Mouse (Mus musculus): ENCODE data around the gene Arhgap29. TPM values are rescaled to one million over a fixed set of nuclear protein-coding genes. Genes with fewer than 3 reads are reported as not detected.

The Arhgap29 gene
- polyA plus RNA-seq, 1 experiment from 2014 or later = 38.5 TPM

DNA sequence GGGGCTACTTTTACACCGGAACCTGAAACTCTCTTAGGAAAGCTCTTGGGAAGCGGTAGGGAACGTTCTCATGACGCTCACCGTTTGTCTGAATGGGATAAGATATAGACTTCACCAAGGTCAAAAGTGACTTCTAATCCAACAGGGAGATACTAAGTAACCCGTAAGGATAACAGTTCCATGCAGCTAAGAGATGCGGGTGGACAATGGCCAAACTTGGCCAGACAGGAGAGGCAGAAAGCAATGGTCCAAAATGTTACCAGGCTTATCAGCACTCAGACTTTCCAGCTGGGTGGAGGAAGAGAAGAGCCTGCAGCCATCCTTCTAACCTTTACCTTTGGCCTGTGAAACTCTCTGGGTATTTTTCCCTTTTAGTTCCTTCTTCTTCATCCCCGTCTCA lies 75.4 kb downstream of the Arhgap29 start:
- DNase-seq (ENCODE audit: low spot score) (no peak), ATAC-seq (replicated peaks; ENCODE audit: low FRiP score, low read depth) (no peak)
- Histone ChIP-seq H3K9ac (ENCODE audit: low read depth, low read length) (no peak overlapping the region), H3K36me3 (ENCODE audit: insufficient read depth, low read length) (no peaks in the 10 kb centered on the region), H3K27me3 (ENCODE audit: insufficient read depth, low read length) (no peaks in the 10 kb centered on the region), H3K9me3 (replicated peaks; ENCODE audit: low read length) (no peaks in the 10 kb centered on the region), H3K27ac (no peak overlapping the region), H3K4me3 (replicated peaks; ENCODE audit: low read depth, low read length) (no peak overlapping the region), H3K4me1 (replicated peaks; ENCODE audit: insufficient read depth, low read length) (no peaks in the 10 kb centered on the region), H3K4me2 (ENCODE audit: low read length) (no peak overlapping the region)
- WGBS = 87% methylated on average over 8 of the region's 8 CpGs
- no peak for TF ChIP-seq CTCF (IDR thresholded peaks at IDR 0.05; ENCODE audit: low read depth)

DNA sequence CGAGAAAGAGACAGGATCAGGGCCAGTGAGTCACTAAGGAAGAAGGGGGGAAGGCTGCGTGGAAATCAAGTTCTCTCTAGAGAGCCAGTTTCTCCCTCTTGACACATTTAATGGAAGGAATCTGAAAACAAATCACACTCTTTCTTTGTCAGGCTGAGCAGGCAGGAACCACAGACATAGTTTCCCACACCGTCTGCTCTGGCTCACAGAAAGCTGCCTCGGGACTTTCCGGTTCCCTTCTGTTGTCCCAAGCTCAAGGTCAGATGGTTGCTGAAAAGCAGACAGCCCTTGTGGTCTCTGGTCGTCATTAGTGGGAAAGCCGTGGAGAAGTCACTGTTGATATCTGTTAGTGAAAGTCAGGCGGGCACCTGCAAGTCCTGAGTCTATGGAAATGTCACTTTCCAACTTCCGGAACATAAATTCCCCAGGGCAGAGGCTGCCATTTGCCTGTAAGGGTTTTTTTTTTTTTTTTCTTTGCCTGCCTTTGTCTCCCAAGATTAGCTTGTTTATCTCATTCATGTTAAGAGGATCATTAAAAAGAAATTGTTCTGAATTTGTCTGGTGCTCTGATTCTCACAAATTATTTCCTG lies 81.0 kb downstream of the Arhgap29 start:
- H3K27ac ChIP-seq = peak overlapping the region; percentile 60
- no peak overlapping the region for H3K4me3 ChIP-seq (replicated peaks; ENCODE audit: low read depth, low read length)
- no peaks in the 10 kb centered on the region for H3K9me3 ChIP-seq (replicated peaks; ENCODE audit: low read length)
- H3K9ac ChIP-seq (ENCODE audit: low read depth, low read length) = no peak overlapping the region
- TF ChIP-seq CTCF (IDR thresholded peaks at IDR 0.05; ENCODE audit: low read depth) = no peak
- no peaks in the 10 kb centered on the region for H3K27me3 ChIP-seq (ENCODE audit: insufficient read depth, low read length)
- ATAC-seq (replicated peaks; ENCODE audit: low FRiP score, low read depth) (no peak), DNase-seq (ENCODE audit: low spot score) (peak; percentile 56)
- H3K4me2 ChIP-seq (ENCODE audit: low read length) = no peak overlapping the region
- H3K4me1 ChIP-seq (replicated peaks; ENCODE audit: insufficient read depth, low read length) = no peaks in the 10 kb centered on the region
- 37% methylated on average over 9 of the region's 9 CpGs for WGBS
- no peaks in the 10 kb centered on the region for H3K36me3 ChIP-seq (ENCODE audit: insufficient read depth, low read length)

DNA sequence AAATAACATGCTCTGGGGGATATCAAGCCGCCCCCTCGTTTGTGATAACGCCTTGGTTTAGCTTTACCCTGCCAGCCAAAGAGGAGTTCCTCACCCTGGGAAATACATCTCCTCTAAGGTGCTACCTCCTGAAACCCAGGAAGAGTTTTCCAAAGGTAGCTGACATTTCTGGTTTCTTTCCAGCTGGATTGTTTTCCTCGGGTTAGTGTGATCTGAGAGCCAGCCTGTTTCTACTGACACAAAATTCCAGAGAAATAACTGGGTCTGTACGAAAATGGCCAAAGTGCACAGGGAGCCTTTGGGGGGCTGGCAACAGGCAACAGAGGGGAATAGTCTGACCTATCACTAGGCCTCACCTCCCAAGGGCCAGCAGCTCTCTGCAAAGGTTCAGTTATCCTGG lies 81.9 kb downstream of the Arhgap29 start:
- Histone ChIP-seq H3K4me2 (ENCODE audit: low read length) (no peak overlapping the region), H3K27ac (no peak overlapping the region), H3K27me3 (ENCODE audit: insufficient read depth, low read length) (no peaks in the 10 kb centered on the region), H3K4me1 (replicated peaks; ENCODE audit: insufficient read depth, low read length) (no peaks in the 10 kb centered on the region), H3K36me3 (ENCODE audit: insufficient read depth, low read length) (no peaks in the 10 kb centered on the region), H3K4me3 (replicated peaks; ENCODE audit: low read depth, low read length) (no peak overlapping the region), H3K9ac (ENCODE audit: low read depth, low read length) (no peak overlapping the region), H3K9me3 (replicated peaks; ENCODE audit: low read length) (no peaks in the 10 kb centered on the region)
- TF ChIP-seq CTCF (IDR thresholded peaks at IDR 0.05; ENCODE audit: low read depth) = no peak
- ATAC-seq (replicated peaks; ENCODE audit: low FRiP score, low read depth) (no peak), DNase-seq (ENCODE audit: low spot score) (no peak)
- 51% methylated on average over 5 of the region's 5 CpGs for WGBS

DNA sequence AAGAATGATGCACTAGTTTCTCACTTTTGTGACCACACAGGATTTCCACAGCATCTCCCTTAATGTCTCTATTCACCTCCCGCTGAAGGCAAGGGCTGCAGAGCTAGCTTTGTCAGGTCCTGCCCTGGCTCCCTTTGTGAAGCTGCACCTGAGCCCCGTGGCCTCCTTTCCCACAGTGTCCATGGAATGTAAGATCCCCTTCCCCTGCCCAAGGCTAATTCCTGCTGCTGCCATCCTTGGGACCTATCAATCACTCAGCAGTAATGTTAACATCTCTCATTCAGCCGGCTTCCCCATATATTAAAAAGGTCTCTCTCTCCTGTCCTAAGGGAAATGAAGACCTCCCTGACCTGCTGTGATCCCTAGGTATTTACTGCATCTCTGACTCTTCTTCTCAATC lies 82.8 kb downstream of the Arhgap29 start:
- Histone ChIP-seq H3K27me3 (ENCODE audit: insufficient read depth, low read length) (no peaks in the 10 kb centered on the region), H3K9me3 (replicated peaks; ENCODE audit: low read length) (no peaks in the 10 kb centered on the region), H3K36me3 (ENCODE audit: insufficient read depth, low read length) (no peaks in the 10 kb centered on the region), H3K9ac (ENCODE audit: low read depth, low read length) (no peak overlapping the region), H3K27ac (no peak overlapping the region), H3K4me2 (ENCODE audit: low read length) (no peak overlapping the region), H3K4me3 (replicated peaks; ENCODE audit: low read depth, low read length) (no peak overlapping the region), H3K4me1 (replicated peaks; ENCODE audit: insufficient read depth, low read length) (no peaks in the 10 kb centered on the region)
- TF ChIP-seq CTCF (IDR thresholded peaks at IDR 0.05; ENCODE audit: low read depth) = no peak
- ATAC-seq (replicated peaks; ENCODE audit: low FRiP score, low read depth) (no peak), DNase-seq (ENCODE audit: low spot score) (no peak)
- 53% methylated on average over 3 of the region's 3 CpGs for WGBS

DNA sequence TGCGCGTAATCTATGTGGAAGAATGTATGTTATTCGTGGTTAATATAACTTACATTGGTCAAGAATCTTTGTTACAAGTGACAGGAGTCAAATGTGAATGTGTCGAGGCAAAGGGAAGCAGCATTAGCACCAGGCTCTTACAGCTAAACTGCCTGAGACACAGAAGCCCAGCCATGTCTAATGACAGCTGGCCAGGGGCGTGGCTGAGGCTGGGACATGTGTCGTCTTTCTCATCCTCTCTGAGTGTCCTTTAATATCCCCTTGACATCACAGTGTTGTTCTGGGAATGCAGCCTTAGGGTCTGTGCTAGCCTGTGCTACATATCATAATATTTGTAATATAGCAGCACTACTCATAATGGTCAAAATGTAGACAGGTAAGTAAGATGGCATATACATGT lies 88.2 kb downstream of the Arhgap29 start:
- Histone ChIP-seq H3K27ac (no peak overlapping the region), H3K4me3 (replicated peaks; ENCODE audit: low read depth, low read length) (no peak overlapping the region), H3K27me3 (ENCODE audit: insufficient read depth, low read length) (no peaks in the 10 kb centered on the region), H3K4me1 (replicated peaks; ENCODE audit: insufficient read depth, low read length) (peaks cover 16% of the 10 kb centered on the region; the same call in 1 of the 2 replicates), H3K36me3 (ENCODE audit: insufficient read depth, low read length) (no peaks in the 10 kb centered on the region), H3K4me2 (ENCODE audit: low read length) (no peak overlapping the region), H3K9me3 (replicated peaks; ENCODE audit: low read length) (no peaks in the 10 kb centered on the region), H3K9ac (ENCODE audit: low read depth, low read length) (no peak overlapping the region)
- TF ChIP-seq CTCF (IDR thresholded peaks at IDR 0.05; ENCODE audit: low read depth) = no peak
- DNase-seq (ENCODE audit: low spot score) (no peak), ATAC-seq (replicated peaks; ENCODE audit: low FRiP score, low read depth) (no peak)
- 79% methylated on average over 6 of the region's 6 CpGs for WGBS

DNA sequence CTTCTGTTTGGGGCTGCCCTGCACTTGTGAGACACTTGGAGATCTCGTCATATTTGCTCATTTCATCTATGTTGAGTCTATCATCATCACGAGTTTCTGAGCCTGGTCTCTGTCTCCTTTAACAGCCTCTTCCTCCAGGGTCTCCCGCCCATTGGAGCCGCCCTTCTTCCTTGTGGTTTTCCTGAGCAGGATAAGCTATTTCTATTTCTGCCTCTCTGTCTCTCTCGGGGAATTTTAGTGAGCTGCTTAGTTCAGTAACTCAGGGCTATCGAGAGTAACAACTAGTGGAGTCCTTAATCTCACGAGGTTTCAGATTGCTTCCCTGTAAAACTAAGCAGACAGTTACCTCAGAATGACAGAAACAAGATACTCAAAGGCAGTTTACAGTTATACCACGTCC lies 90.8 kb downstream of the Arhgap29 start:
- no peak overlapping the region for H3K27ac ChIP-seq
- 15% methylated on average over 8 of the region's 8 CpGs for WGBS
- 0 out of 2 replicates have a peak overlapping the region, but pooled peaks have one; percentile 18 for H3K4me2 ChIP-seq (ENCODE audit: low read length)
- no peak overlapping the region for H3K9ac ChIP-seq (ENCODE audit: low read depth, low read length)
- no peak for ATAC-seq (replicated peaks; ENCODE audit: low FRiP score, low read depth)
- no peaks in the 10 kb centered on the region for H3K27me3 ChIP-seq (ENCODE audit: insufficient read depth, low read length)
- no peaks in the 10 kb centered on the region for H3K36me3 ChIP-seq (ENCODE audit: insufficient read depth, low read length)
- H3K9me3 ChIP-seq (replicated peaks; ENCODE audit: low read length) = no peaks in the 10 kb centered on the region
- TF ChIP-seq CTCF (IDR thresholded peaks at IDR 0.05; ENCODE audit: low read depth) = no peak
- H3K4me1 ChIP-seq (replicated peaks; ENCODE audit: insufficient read depth, low read length) = peaks cover 35% of the 10 kb centered on the region
- DNase-seq (ENCODE audit: low spot score) = peak; percentile 35
- no peak overlapping the region for H3K4me3 ChIP-seq (replicated peaks; ENCODE audit: low read depth, low read length)
